14 mouse cellular contexts compared by ENCODE assay signal in genomic region chr11:81454921-81455320, GRCm38 (mm10).
A peak's percentile ranks its signal among the peaks of the same experiment; 100 is the strongest.
DNase-seq lines count a peak whose midpoint lies in the region; ATAC-seq and TF ChIP-seq lines count a peak whose summit lies in the region.
"Had no signal": no experiment of that assay in that cellular context is flagged by ENCODE, and none has a peak within 500 bp of the region (broad histone marks: within the 10 kb centered on the region; RNA-seq: fewer than 3 reads in every experiment).

No protein-coding gene starts in this region.

- no peaks in the 10 kb centered on the region for H3K27me3 ChIP-seq in kidney, embryonic 14.5 days (ENCODE audit: control insufficient read depth, insufficient read depth, low read length)
- no peaks in the 10 kb centered on the region for H3K27me3 ChIP-seq in hindbrain, postnatal 0 days (ENCODE audit: insufficient read depth, low read length)
- H3K27me3 ChIP-seq: forebrain, embryonic 13.5 days; limb, embryonic 15.5 days had no signal

- H3K4me1 ChIP-seq in kidney, embryonic 14.5 days (ENCODE audit: control insufficient read depth, insufficient read depth, low read length) = peaks cover 5% of the 10 kb centered on the region
- peaks cover 10% of the 10 kb centered on the region; the same call in 1 of the 2 replicates for H3K4me1 ChIP-seq in hindbrain, postnatal 0 days (ENCODE audit: insufficient read depth, low read length)

- 83% methylated on average over 4 of the region's 4 CpGs for WGBS in kidney, embryonic 14.5 days
- 65% methylated on average over 4 of the region's 4 CpGs for WGBS in hindbrain, postnatal 0 days

- ATAC-seq in kidney, embryonic 14.5 days (ENCODE audit: low FRiP score, low TSS enrichment) = no peak
- no peak for ATAC-seq in hindbrain, postnatal 0 days
- ATAC-seq in granulocyte monocyte progenitor cell, adult 5-6 weeks (replicated peaks; ENCODE audit: poor library complexity, severe bottlenecking) = no peak
- ATAC-seq: intestine, embryonic 16.5 days had no signal

- no peak overlapping the region for H3K4me3 ChIP-seq in kidney, embryonic 14.5 days (ENCODE audit: low read length)
- no peak overlapping the region for H3K4me3 ChIP-seq in hindbrain, postnatal 0 days (ENCODE audit: low read length)
- H3K4me3 ChIP-seq: forebrain, embryonic 13.5 days; limb, embryonic 15.5 days; myocyte had no signal

- peak; percentile 8 for DNase-seq in kidney, adult 11 months
- DNase-seq in right cerebral cortex, postnatal 4 days = peak; percentile 6
- DNase-seq in right cerebral cortex, adult 2 months (ENCODE audit: low spot score in 2 of 2) = no peak
- peak; percentile 63 for DNase-seq in hindbrain, postnatal 0 days (ENCODE audit: low spot score)
- DNase-seq in embryo, embryonic 9.5 days (ENCODE audit: extremely low spot score) = no peak
- DNase-seq in spleen, postnatal 36 days (ENCODE audit: low spot score in 2 of 2) = no peak
- DNase-seq: layer of hippocampus, postnatal 36 days; spleen, adult 18-20 months had no signal

- H3K36me3 ChIP-seq in kidney, embryonic 14.5 days (ENCODE audit: control insufficient read depth, insufficient read depth, low read length) = no peaks in the 10 kb centered on the region
- no peaks in the 10 kb centered on the region for H3K36me3 ChIP-seq in hindbrain, postnatal 0 days (ENCODE audit: insufficient read depth, low read length)
- H3K36me3 ChIP-seq: limb, embryonic 15.5 days had no signal

- H3K9me3 ChIP-seq in kidney, embryonic 14.5 days (ENCODE audit: control insufficient read depth, low read length) = no peaks in the 10 kb centered on the region
- H3K9me3 ChIP-seq in hindbrain, postnatal 0 days (ENCODE audit: low read length) = no peaks in the 10 kb centered on the region
- H3K9me3 ChIP-seq: forebrain, embryonic 13.5 days; limb, embryonic 15.5 days had no signal

- no peak for TF ChIP-seq CTCF in hindbrain, postnatal 0 days (IDR thresholded peaks at IDR 0.05; ENCODE audit: low read depth)

- no peak overlapping the region for H3K9ac ChIP-seq in kidney, embryonic 14.5 days (ENCODE audit: low read depth, low read length)
- no peak overlapping the region for H3K9ac ChIP-seq in hindbrain, postnatal 0 days (replicated peaks; ENCODE audit: low read length)
- H3K9ac ChIP-seq: forebrain, embryonic 13.5 days; limb, embryonic 15.5 days had no signal

- no peak overlapping the region for H3K4me2 ChIP-seq in kidney, embryonic 14.5 days (replicated peaks; ENCODE audit: low read depth, low read length)
- no peak overlapping the region for H3K4me2 ChIP-seq in hindbrain, postnatal 0 days (ENCODE audit: low read depth, low read length)
- H3K4me2 ChIP-seq: forebrain, embryonic 13.5 days; limb, embryonic 15.5 days had no signal

- H3K27ac ChIP-seq in kidney, embryonic 14.5 days (ENCODE audit: low read depth, low read length) = no peak overlapping the region
- H3K27ac ChIP-seq in hindbrain, postnatal 0 days = no peak overlapping the region
- H3K27ac ChIP-seq: limb, embryonic 15.5 days had no signal

Comparison
In these comparisons a context has a peak if more than half of its experiments do, and no peak if none do; other contexts are left out.
1. DNase-seq: peak in kidney, adult 11 months (single experiment), right cerebral cortex, postnatal 4 days (single experiment) and hindbrain, postnatal 0 days (single experiment); none in right cerebral cortex, adult 2 months (0 of 2), embryo, embryonic 9.5 days (single experiment) and spleen, postnatal 36 days (0 of 2).